Mouse (Mus musculus) activated CD4-positive, CD25-positive, alpha-beta regulatory T cell, adult 4 months (primary cell): ENCODE data around the gene Slc22a23. TPM values are rescaled to one million over a fixed set of nuclear protein-coding genes. Genes with fewer than 3 reads are reported as not detected.

Experiments
- ATAC-seq: one replicate; pipeline ENCODE4 v1.8.0; 2017
- polyA plus RNA-seq, 2 experiments: library from polyadenylated mRNA; unstranded; fragments of 100-300 nt; shearing (Covaris generic); gene quantifications; one replicate each; pipeline ENCODE4 v1.2.1; 2017

The Slc22a23 gene
- polyA plus RNA-seq, 2 experiments from 2014 or later = 0.17 to 0.23 TPM

- no peak for ATAC-seq
These were observed 112.0 kb downstream of the Slc22a23 start for GRCm38 (mm10) chr13:34232992-34233391.

GRCm38 (mm10) chr13:34228905-34229304, 116.1 kb downstream of the Slc22a23 start:
- no peak for ATAC-seq

- no peak for ATAC-seq
These were observed 117.0 kb downstream of the Slc22a23 start for GRCm38 (mm10) chr13:34227720-34228661.

GRCm38 (mm10) chr13:34226940-34227339, 118.0 kb downstream of the Slc22a23 start:
- ATAC-seq = no peak

GRCm38 (mm10) chr13:34222985-34223384, 122.0 kb downstream of the Slc22a23 start:
- no peak for ATAC-seq

- ATAC-seq = no peak
These were observed 125.3 kb downstream of the Slc22a23 start for GRCm38 (mm10) chr13:34219728-34220127.

- no peak for ATAC-seq
These were observed 126.2 kb downstream of the Slc22a23 start for GRCm38 (mm10) chr13:34218776-34219175.

- ATAC-seq = no peak
These were observed 130.1 kb downstream of the Slc22a23 start for GRCm38 (mm10) chr13:34214855-34215254.

GRCm38 (mm10) chr13:34212735-34213212, 132.2 kb downstream of the Slc22a23 start:
- no peak for ATAC-seq

- no peak for ATAC-seq
These were observed 133.7 kb downstream of the Slc22a23 start for GRCm38 (mm10) chr13:34211261-34211775.

GRCm38 (mm10) chr13:34207714-34208470, 137.1 kb downstream of the Slc22a23 start:
- no peak for ATAC-seq

- ATAC-seq = no peak
These were observed 139.8 kb downstream of the Slc22a23 start for GRCm38 (mm10) chr13:34205216-34205615.

GRCm38 (mm10) chr13:34195676-34196075, 149.3 kb downstream of the Slc22a23 start:
- ATAC-seq = no peak

- ATAC-seq = no peak
These were observed 151.6 kb downstream of the Slc22a23 start for GRCm38 (mm10) chr13:34193384-34193783.

- ATAC-seq = no peak
These were observed 152.4 kb downstream of the Slc22a23 start for GRCm38 (mm10) chr13:34192414-34193191.

GRCm38 (mm10) chr13:34187571-34187970, 157.4 kb downstream of the Slc22a23 start:
- ATAC-seq = peak; percentile 71

- ATAC-seq = no peak
These were observed 159.6 kb downstream of the Slc22a23 start for GRCm38 (mm10) chr13:34185371-34185770.

GRCm38 (mm10) chr13:34181624-34182023, 163.4 kb downstream of the Slc22a23 start:
- no peak for ATAC-seq

- no peak for ATAC-seq
These were observed 171.0 kb downstream of the Slc22a23 start for GRCm38 (mm10) chr13:34174025-34174424.

GRCm38 (mm10) chr13:34163304-34163975, 181.5 kb downstream of the Slc22a23 start:
- ATAC-seq = no peak

GRCm38 (mm10) chr13:34162491-34163303, 182.3 kb downstream of the Slc22a23 start, which contains the start of gene Psmg4:
TSS of gene Psmg4 (plus strand) at chr13:34162964.
- ATAC-seq = peak; percentile 94
